Mouse (Mus musculus) adrenal gland, adult 18-20 months (tissue): ENCODE results near the gene Tead3. TPM values are rescaled to one million over a fixed set of nuclear protein-coding genes. Genes with fewer than 3 reads are reported as not detected.

ENCODE experiments used
- DNase-seq, 2 experiments: peaks; one replicate each; pipeline ENCODE4 v3.0.0; 2021 to 2022; ENCODE audit warnings: low spot score in 2 of 2
- long read RNA-seq, 2 experiments: library from polyadenylated mRNA; stranded (forward); transcript quantifications; one replicate each; pipeline ENCODE4 v2.0.0; 2021
- total RNA-seq, 2 experiments: library from RNA; stranded (reverse); gene quantifications; 1 replicate in 1 of 2; 2 replicates in 1 of 2; pipeline ENCODE4 v1.2.3; 2021

The Tead3 gene
- total RNA-seq, result 1 to 10 TPM; 7.4 to 8.5 TPM
- long read RNA-seq, experiment 1, partial matches to known transcripts, result 5 of 5 reads
- long read RNA-seq, experiment 1, other reads (novel, unspliced or antisense), result 0 of 5 reads
- long read RNA-seq, experiment 2, partial matches to known transcripts, result 7 of 10 reads
- long read RNA-seq, experiment 2, other reads (novel, unspliced or antisense), result 3 of 10 reads

DNA sequence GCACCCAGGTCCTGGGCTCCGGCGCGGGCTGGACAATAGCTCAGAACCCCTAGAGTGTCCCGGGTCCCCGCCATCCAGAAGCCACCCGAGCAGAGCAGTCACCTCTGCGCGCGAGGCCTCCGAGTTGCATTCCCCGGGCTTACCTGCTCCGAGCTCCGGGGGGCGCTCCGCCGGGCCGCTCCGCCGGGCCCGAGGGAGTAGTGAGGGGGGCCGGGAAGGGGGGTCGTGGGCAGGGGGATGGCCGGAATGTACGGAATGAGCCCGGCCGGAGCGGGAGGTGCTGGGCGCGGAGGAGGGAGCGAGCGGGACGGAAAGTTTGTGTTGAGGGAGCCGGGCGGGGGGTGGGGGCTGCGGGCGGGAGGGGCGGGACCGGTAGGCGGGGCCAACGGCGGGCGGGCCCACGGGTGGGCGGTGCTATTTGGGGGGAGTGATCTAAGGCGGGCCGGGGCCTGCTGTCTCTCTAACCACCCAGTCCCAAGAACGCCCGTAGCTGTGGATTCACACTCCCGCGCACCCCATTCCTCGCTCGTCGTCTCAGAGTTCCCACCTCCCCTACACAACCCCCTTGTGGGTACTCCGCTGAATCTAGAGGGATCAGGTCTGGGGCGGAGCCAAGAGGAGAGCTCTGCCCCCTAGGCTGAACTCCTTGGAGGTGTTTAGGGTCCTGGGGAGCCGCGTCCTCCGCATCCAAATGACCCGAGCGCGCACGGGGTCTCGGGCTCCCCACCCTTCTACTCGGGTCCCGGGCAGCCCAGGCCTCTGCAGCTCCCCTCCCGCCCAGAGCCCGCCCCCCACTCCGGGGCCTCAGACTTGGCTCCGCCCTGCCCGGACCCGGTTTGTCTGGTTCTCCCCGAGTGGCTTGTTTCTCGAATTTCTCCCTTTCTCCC, at the start of gene Tead3:
TSS of gene Tead3 (minus strand) at position 352 of the 887 bp plus-strand sequence.
- peak; percentile 73 for DNase-seq

DNA sequence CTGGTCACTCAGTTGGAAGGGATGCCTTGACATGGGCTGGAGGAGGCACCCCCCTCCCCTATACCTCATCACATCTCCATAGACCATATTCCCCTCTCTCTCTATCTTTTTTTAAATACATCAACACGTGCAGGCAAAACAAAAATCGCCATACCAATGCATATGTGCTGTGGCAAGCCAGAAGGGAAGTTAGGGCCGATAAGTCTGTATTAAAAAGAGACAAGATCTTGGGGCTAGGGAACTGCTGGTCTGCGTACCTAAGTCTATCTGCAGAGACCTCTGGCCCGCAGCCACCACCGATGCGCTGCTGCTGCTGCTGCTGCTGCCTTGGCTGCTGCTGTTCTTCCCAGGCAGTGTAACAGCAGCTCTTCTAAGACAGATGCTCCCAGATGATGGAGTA, 44.4 kb upstream of the Tead3 start:
- no peak for DNase-seq

DNA sequence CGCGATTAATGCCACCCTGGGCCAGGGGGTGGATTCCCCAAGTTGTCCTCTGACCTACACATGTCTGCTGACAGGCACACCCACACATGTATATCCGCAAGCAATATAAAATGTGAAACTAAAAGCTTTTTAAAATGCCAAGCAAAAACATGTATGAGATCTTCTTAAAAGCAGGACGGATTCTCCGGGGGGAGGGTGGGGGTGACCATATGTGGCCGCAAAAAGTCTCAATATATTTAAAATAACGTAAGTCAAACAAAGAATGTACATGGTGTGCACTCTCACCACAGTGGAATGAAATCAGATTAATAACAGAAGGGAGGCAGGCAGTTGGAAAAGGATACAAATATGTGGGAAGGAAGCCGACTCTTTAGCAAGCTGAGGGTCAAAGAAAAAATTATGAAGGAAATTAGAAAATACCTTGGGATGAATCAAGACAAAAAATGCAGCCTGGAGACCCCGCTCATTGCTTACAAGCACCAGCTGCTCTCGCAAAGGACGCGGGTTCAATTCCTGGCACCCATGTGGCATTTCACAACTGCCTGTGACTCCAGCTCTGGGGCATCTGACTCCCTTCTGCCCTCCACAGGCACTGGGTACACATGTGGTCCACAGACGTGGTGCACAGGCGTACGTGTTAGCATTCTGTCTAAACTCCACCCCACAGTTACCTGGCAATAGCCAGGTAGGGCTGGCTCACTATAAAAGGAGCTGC, 43.6 kb upstream of the Tead3 start:
- no peak for DNase-seq

DNA sequence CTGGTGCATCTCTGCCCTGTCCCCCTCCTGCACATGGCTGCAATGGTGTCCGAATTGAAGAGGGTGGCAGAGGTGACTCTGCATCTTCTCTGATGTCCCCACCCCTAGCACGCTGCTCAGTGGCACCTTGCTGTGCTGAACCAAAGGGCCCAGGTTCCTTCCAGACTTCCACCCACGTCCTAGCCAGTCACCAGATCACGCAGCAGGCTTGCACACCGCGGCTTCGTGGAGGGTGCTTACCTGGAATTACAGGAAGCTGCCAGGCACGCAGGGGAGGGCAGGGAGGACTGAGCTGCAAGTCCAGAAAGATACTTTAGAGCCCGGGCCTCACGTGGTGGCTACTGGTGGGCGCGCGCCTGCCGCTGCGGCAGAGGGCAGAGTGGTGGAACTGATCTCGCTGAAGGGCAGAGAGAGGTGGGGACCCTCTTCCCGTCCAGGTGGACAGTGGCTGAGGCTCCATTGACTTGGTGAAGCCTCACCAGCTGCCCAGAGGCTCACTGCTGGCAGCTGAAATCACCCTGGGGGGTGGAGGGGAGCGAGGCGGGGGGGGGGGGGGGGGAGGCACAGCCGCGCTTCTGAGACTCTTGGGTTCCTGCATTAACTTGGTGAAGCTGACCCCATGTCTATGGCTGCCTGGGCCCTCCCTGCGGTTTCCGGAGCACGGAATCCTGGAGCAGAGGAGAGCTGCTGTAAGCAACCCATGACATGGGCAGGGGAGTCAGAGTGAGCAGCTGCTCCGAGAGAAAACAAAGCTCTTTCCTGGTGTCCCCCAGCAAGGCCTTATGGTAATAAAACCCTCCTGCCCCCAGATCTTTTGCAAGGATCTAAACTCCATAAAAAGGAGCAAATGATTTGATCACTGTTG, 41.2 kb upstream of the Tead3 start:
- no peak for DNase-seq

DNA sequence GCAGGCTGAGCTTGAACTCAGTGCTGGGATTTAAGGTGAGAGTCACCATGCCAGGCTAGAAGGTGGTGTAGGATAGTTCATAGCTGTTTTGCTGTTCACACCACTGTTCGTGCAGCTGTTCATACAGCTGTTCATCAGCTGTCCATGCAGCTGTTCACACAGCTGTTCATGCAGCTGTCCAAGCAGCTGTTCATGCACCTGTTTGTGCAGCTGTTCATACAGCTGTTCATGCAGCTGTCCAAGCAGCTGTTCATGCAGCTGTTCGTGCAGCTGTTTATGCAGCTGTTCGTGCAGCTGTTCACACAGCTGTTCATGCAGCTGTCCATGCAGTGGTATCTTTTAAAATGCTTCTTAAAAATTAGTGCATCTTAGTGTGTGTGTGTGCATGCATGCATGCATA, 37.9 kb upstream of the Tead3 start:
- no peak for DNase-seq

DNA sequence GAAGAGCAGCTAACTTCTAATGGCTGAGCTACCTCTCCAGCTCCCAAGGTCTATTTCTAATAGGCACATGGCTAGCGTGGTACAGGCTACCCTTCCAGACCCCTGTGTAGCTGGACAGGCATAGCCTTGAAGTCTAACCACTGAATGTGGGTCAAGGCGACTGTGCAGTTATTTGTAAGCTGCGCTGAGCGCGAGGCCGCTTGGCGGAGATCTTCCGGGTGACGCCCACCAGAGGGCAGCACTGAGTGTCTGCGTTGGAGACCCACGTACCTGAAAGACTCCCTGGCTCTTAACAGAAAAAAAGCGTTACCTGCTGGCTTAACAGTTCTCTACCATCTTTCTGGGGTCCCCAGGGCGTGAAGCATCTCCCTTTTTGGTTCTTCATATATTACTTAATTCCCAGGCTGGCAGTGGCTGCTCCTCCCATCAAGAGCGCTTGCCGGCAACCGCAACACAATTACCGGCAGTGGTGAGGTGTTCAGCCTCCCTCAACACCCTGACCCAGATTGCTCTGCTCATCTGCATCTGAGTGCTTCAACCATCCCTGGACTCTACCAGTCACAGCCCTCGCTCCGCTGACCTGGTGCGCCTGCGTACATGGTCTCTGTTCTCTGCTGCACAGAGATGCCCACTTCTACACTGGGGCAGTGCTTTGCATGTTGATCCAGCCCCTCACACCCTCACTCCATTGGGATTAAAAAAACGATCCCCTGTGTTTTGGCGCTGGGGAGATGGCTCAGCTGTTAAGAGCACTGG, 35.7 kb upstream of the Tead3 start:
- DNase-seq, result peak; percentile 82 to 89

DNA sequence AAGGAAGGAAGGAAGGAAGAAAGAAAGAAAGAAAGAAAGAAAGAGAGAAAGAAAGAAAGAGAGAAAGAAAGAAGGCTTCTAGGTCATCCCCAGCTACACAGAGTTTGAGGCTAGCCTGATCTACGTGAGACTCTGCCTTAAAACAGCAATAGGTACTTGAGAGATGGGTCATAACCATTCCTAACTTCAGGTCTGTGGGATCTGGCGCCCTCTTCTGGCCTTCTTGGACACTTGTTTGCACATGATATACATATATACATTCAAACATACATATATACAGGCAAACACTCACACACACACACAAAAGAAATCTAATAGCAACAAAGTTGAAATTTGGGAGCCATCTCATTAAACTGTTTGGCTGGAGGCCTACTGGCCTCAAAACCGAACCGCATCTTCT, 33.7 kb upstream of the Tead3 start:
- DNase-seq, result peak in 1 of 2 experiments; percentile 40

DNA sequence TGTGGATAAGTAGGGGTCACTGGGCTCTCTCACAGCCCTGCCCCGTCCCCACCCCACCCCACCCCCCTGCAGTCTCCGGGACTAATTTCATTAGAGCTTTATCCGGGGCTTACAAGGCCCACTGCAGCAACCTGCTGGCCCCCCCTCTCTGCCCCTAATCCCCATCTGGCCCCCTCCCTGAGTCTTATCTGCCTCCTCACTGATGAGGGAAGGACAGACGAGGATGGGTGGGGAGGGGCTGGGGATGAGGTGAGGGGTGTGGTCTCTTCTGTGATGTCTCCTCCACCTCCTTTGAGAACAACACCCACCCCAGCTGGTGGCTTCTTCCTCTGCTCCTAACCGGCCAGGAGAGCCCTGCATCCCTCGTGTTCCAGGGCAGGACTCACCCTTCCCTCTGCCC, 29.6 kb upstream of the Tead3 start:
- DNase-seq, result no peak

DNA sequence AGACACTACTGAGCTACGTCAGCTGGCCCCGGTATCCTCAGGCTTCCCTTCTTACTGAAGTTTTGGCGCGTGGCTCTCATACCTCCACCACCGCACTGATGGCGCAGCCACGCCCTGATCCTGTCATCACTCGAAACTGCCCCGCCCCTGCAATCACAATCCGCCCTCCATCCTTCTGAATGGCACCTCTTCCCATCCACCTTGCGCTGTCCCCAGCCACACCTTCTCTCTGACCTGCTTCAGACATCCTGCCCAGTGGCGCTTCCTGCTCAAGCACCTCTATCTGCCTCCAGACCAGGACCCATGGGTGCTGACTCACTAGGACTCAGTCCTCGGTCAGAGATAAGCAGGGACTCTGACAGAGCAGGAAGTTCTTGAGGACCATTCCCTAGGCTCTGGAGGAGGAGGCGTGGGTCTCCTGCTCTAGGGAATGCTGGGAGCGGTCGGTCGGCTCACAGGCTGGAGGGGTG, 25.0 kb upstream of the Tead3 start:
- no peak for DNase-seq

DNA sequence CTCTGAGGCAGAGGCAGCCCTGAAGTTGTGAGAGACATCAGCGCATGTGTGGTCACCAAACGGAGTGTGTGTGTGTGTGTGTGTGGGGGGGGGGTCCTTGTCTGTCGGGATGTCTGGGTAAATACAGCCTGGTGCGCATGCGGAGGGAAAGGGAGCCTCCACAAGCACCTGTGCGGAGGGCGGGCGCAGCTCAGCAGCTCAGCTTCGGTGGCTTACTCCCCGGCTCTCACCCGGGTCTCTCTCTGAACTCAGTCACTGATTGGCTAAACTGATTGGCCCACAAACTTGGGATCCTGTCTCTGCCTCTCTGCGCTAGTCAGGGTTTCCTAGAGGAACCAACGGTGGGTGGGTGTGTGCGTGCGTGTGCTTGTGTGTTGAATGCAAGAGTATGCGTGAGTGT, 23.9 kb upstream of the Tead3 start:
- no peak for DNase-seq

DNA sequence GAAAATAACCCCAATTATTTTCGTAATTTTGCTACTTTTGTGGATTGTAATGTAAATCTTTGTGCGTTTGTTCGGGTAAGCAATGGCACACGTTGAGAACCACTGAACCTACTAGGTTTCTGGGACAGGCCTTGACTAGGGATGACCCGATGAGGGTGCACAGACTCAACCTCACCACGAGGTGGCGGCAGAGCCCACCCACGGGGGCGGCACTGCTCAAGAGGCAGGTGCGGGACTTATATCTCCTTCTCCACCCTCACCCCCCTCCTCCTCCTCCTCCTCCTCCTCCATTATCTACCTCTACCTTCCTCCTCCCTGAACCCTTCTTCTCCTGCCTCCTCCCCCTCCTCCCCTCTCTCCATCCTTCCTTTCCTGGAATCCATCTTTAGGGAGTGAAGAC, 23.2 kb upstream of the Tead3 start:
- peak; percentile 44 to 67 for DNase-seq

DNA sequence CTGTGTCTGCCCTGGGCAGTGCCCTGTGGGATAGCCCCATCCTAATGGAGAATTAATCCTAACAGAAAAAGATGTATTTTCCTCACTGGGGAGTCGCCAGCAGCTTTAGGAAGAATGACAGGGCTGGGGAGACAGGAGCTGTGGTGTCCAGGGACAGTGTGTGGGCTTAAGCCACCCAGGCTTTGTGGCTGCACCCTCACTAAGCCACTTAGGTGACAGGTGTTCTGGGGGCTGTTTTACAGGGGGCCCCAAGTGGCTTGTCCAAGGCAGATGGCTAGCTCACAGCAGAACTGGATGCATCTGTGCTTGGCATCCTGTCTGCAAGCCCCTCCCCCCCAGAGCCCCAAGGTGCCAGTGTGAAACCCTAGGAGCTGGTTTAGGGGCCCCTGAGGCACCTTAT, 21.3 kb upstream of the Tead3 start:
- DNase-seq, result no peak

DNA sequence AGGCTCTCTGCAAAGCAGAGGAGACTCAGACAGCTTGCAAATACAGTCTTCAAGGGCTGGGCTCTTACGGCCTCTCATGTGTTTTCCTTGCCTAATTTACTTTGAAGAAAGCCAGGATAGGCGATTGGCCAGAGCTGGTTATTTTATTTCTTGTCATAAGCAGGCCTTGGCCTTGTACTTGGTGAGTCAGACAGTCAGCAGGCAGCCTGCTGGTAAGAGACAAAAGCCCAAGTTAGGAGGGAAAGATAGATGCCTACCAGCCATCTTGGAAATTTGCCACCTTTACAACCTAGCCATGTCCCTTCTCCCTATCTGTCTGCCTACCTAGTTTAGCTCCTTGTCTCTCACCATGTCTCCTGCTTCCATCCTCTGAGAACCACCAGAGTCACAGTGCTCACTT, 20.7 kb upstream of the Tead3 start:
- DNase-seq, result no peak

DNA sequence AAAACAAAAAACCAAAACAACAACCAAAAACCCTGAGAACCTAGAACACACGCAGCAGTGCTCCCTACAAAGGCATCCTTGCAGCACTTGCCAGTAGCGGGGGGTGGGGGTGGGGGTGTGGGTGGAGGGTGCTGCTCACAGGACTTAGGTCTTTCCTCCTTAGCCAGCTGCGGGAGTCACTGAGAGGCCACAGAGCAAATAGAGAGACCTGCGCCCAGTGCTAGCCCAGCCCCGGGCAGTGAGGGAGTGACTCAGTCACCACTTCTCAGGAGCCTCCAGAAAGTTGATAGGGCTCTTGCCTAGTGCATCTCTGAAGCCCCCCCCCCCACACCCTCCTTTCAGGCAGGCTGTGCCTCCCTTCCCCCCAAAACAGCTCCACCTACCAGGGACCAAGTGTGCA, 18.4 kb upstream of the Tead3 start:
- DNase-seq, result no peak

DNA sequence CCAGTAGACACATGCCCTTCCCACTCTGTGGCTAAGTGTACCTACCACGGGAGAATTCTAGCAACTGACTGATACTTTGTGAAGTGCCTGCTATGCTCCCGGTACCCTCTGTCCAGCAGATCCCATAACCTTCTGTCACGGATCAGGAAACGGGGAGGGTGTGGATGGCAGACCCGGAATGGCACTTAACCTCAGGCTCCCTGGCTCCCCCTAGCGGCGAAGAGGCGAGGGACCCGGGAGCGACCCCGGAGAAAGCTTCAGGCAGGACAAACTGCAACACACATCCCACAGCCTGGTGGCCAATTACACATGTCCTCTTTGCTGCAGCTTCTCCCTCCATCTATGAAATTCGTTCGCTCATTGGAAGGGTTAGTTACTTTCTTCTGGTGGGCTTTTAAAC, 17.8 kb upstream of the Tead3 start:
- peak; percentile 76 to 86 for DNase-seq

DNA sequence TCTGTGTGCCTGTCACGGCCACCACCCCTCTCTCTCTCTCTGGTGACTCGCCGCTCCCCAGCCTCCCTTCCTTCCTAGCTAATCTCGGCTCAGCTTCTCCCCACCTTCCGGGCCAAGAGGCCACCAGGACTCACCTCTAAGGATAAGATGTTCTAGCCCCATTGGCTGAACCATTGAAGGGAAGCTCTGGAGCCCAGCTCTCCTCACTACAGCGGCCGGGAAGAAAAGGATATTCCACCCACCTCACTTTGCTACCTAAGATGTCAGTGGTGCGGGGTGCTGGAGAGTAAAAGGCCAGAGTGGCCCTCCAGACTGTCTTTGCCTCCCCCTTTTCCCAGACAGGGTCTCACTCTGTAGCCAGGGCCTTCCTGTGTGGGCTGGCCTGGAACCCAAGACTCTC, 14.5 kb upstream of the Tead3 start, which contains the start of gene Tulp1:
TSS of gene Tulp1 (minus strand) at position 101 of the 400 bp plus-strand sequence.
- DNase-seq, result no peak

DNA sequence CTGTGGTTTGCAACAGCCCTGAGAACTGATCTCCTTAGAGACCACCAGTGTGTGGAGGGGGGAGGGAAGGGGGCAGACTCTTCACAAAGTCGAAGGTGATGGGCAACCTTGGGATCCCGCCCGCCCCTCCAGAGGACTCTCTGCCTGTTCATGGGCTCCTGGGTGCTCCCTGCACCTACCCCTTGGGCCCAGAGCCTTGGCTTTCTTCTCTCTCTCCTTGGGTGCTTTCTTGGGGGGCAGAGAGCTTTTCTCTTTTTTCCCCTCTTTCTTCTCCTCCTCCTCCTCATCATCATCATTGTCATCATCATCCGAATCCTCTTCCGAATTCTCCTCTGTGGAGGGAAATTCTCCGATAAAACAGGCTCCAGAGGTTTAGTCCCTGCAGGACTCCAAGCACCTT, 12.9 kb upstream of the Tead3 start:
- DNase-seq, result no peak

DNA sequence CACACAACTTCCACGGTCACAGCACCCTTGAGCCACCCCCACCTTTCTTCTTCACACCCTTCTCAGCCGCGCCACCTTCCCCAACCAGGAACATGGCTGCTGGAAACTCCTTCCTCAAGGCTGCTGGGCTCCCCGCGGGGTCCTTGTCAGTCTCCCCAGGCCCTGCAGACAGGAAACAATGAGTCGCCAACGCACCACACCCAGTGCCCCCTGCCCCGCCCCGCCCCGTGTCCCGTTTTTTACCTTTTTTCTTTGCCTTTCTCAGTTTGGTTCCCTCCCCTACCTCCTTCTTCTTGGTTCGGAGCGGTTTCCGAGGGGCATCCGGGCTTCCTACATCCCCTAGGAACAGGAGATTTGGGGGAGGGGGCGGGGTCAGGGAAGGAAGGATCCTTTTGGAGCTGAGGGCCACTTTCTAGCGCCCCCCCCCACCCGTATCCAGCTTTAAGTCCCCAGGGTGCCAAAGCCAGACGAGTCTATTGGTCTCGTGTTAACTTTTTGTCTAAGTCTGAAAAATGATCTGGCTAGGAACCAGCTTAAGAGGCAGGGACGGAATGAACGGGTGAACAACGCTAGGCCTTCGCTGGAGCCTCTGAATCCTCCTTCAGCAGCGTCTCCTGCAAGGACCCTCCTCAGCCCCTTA, 12.2 kb upstream of the Tead3 start:
- DNase-seq, result no peak

DNA sequence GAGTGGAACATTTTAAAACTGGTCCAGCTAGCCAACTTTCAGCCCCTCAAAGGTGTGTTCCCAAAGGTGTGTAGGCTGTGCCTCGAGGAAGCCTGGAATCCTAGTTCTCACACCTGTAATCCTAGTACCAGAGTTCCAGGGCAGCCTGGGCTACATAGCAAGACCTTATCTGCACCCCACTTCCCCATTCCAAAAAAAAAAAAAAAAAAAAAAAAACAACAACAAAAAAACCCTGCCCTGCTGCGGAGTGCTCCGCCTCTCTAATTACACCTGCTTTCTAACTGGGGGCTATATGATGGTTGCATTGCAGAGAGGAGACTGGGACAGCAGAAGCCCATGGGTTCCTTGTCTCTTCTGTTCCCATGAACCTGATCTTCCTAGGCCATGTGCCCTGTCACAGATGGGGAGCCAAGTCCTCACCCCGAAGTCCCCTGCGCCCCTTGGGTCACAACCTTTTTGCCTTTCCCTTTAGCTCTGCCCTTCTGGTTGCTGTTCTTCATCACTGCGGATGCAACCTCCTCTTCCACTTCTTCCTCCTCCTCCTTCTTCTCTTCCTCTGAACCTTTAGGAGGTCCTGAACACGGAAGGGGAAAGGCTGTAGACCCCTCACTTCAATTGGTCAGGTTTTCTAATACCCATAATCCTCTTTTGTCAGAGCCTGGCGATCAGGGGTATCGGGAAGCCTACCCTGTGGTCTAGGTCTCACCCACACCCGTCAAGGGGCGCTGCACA, 11.5 kb upstream of the Tead3 start:
- DNase-seq, result no peak
